Mouse (Mus musculus) central nervous system, embryonic 14 days (tissue): Measurements from ENCODE around the gene Lrrn4. TPM values are rescaled to one million over a fixed set of nuclear protein-coding genes. Genes with fewer than 3 reads are reported as not detected.

Experiments
- polyA plus RNA-seq: library from polyadenylated mRNA; depleted of rRNA; stranded (reverse); fragments of >200 nt; gene quantifications from 2 replicates; pipeline ENCODE4 v1.2.3, GENCODE M21; 2012; rRNA removed

The Lrrn4 gene
- polyA plus RNA-seq: 0.09 and 0.10 TPM in 2 replicates

DNA sequence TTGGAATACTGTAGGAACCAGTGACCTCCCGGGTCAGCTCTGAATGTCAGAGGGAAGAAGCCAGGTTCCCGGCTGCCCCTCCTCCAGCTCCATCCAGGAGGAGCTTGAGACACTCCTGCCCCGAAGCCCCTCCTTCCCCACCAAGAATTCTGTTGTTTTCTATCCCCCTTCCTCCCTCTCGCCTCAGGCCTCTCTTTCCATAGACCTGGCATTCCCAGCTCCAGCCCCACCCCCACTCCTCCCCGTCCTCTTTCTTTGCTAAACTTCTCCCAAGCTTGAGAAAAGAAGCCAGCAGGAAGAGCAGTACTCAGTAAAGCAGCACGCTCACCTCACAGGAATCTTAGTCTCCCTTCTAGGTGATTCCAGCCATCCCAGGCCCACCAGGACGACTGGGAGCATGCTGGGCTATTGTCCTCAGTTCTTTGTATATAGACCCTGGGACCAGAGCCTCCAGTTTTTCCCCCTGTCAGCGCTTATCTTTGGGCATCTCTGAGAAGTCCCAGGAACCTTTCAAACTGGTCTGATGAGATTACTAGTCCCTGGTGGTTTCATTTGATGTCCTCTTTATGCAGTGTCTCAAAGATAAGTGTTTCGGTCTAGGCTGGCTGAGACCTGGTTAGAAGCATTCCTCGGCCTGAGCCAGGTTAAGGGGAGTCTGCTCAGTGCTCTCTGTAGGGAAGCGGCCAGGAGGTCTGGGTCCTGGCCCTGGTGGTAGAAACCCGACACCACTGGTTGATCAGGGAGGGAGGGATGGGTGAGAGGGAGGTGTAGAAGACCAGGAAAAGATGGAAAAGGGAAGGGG lies at the start of gene Lrrn4:
TSS of gene Lrrn4 (minus strand) at position 48 of the 802 bp plus-strand sequence.

GRCm38 (mm10) chr2:132846407-132847358 lies 34.0 kb downstream of the Lrrn4 start, which contains the start of gene Crls1:
Gene Crls1, plus strand, starts transcription at chr2:132846666.

Other genes with a start within 250 kb of the Lrrn4 start
- gene Shld1, start 194.0 kb downstream of the Lrrn4 start, polyA plus RNA-seq: 23.2 and 25.1 TPM in 2 replicates
- gene Chgb, start 99.6 kb downstream of the Lrrn4 start, polyA plus RNA-seq: 34.1 and 39.6 TPM in 2 replicates
- gene Trmt6, start 64.8 kb downstream of the Lrrn4 start, polyA plus RNA-seq: 29.4 and 31.0 TPM in 2 replicates
- 6.5 and 7.9 TPM in 2 replicates for gene Mcm8, start 64.8 kb downstream of the Lrrn4 start, polyA plus RNA-seq
- gene Crls1, start 34.2 kb downstream of the Lrrn4 start, polyA plus RNA-seq: 24.5 and 29.8 TPM in 2 replicates
- 0.04 and 0.63 TPM in 2 replicates for gene Fermt1, start 65.0 kb upstream of the Lrrn4 start, polyA plus RNA-seq